Mouse (Mus musculus): ENCODE results near the gene Hist2h2aa1.
"Not testable (repeated sequence)": the region's sequence is repeated elsewhere in the genome, so short reads cannot be mapped to it uniquely, and the experiment has no call there.

Gene Hist2h2aa1

GRCm38 (mm10) chr3:96273591-96274465 lies 28.5 kb downstream of the Hist2h2aa1 start:
- ATAC-seq (ENCODE audit: insufficient number of reproducible peaks, low FRiP score, low TSS enrichment), result no peak

GRCm38 (mm10) chr3:96277428-96277799 lies 32.1 kb downstream of the Hist2h2aa1 start:
- no peak for ATAC-seq (ENCODE audit: insufficient number of reproducible peaks, low FRiP score, low TSS enrichment)

- peak; percentile 85 for ATAC-seq (ENCODE audit: insufficient number of reproducible peaks, low FRiP score, low TSS enrichment)
Measured at GRCm38 (mm10) chr3:96277800-96278624, 32.7 kb downstream of the Hist2h2aa1 start.

DNA sequence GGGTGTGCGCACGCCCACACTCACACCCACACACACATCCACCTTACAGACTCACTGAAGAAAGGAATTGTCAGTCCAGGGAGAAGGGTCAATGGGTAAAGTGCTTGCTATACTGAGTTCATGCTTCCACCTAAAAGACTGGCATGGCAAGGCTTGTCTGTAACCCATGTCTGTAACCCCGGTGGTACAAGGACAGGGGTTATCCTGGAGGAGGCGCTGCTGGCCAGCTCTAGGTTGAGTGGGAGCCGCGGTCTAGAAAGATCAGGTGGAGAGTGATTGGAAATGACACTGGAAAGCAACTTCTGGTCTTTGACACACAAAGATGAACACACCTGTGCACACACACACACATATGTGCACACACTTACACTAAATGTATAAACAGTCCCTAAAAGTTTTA lies 35.4 kb downstream of the Hist2h2aa1 start:
- no peak for ATAC-seq (ENCODE audit: insufficient number of reproducible peaks, low FRiP score, low TSS enrichment)

GRCm38 (mm10) chr3:96284457-96284856 lies 39.2 kb downstream of the Hist2h2aa1 start:
- ATAC-seq (ENCODE audit: insufficient number of reproducible peaks, low FRiP score, low TSS enrichment), result no peak

- ATAC-seq (ENCODE audit: insufficient number of reproducible peaks, low FRiP score, low TSS enrichment), result not testable (repeated sequence)
Measured at GRCm38 (mm10) chr3:96287334-96287733, 42.0 kb downstream of the Hist2h2aa1 start.

DNA sequence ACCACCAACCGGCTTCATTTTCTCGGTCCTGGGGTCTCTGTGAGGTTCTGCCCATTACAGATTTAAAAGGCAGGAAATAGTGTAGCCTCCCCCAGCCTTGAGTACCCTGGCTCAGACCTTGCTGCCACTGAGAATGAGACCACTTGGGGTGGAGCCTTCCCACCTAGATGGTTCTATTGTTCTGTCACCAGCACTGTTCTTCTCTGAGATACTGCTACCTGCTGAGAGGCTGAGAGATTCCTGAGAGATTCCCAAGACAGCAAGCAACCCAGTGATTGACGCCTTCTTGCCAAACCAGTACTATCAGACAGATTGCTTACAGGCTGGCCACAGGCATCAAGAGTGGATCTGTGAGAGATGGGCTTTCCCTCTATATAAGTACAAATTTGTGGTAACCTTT lies 43.9 kb downstream of the Hist2h2aa1 start:
- no peak for ATAC-seq (ENCODE audit: insufficient number of reproducible peaks, low FRiP score, low TSS enrichment)

DNA sequence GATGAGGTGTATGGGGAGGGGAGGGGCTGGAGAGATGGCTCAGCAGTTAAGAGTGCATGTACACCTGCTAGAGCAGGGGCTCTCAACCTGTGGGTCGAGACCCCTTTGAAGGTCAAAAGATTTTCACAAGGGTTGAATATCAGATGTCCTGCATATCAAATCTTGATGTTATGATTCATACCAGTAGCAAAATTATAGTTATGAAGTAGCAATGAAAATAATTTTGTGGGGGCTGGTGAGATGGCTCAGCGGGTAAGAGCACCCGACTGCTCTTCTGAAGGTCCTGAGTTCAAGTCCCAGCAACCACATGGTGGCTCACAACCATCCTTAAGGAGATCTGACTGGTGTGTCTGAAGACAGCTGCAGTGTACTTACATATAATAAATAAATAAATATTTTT lies 45.4 kb downstream of the Hist2h2aa1 start:
- not testable (repeated sequence) for ATAC-seq (ENCODE audit: insufficient number of reproducible peaks, low FRiP score, low TSS enrichment)

- ATAC-seq (ENCODE audit: insufficient number of reproducible peaks, low FRiP score, low TSS enrichment), result no peak
Measured at GRCm38 (mm10) chr3:96292641-96293040, 47.3 kb downstream of the Hist2h2aa1 start.

DNA sequence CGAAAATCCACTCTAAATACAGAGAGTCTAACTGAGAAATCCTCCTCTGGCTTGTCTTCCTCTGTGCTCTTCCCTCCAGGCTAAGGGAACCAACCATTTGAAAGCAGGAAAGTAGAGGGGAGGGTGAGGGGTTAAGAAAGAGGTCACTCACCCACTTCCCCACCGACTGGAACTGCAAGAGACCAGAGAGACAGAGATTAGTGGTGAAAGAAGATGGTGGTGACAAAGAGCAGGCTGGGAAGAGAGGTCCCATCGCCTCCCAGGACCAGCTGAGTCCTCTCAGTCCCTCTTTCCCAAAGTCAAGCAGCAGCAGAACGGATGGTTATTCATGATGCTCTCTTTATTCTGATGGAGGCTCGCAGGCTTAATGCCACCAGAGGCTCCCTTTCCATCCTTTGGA lies 48.1 kb downstream of the Hist2h2aa1 start:
- no peak for ATAC-seq (ENCODE audit: insufficient number of reproducible peaks, low FRiP score, low TSS enrichment)

- ATAC-seq (ENCODE audit: insufficient number of reproducible peaks, low FRiP score, low TSS enrichment), result no peak
Measured at GRCm38 (mm10) chr3:96293787-96294186, 48.5 kb downstream of the Hist2h2aa1 start, which contains the start of gene Fcgr1. TSS of gene Fcgr1 (minus strand) at chr3:96293969.
